Mouse (Mus musculus) adrenal gland, adult (tissue): ENCODE measurements around the gene Olfr353.

ENCODE experiments used
- DNase-seq, 2 experiments: peaks; one replicate each; pipeline ENCODE4 v3.0.0; 2022 to 2023; ENCODE audit warnings: low spot score in 1 of 2; ENCODE audit not compliant: inconsistent age in 2 of 2

Gene Olfr353

DNA sequence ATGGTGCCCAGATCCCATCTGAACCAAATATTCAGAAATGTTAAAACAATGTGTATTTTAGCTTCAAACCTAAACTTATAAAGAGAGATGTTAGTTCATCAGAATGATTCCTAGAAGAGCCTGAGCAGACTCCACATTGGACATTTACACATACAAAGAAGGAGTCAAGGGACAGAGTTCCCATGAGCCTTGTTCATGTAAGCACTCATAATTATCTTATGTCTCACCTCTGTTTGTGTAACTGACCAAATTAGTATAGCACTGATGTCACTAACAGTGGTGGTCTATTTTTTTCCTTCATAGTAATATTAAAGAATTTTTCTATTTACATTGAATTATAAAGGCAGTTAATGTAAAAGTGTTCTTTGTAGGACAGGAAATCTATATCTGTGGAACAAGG lies at the start of gene Olfr353:
Olfr353 (minus strand) TSS at position 101 of the 400 bp plus-strand sequence.
- DNase-seq: no peak

- no peak for DNase-seq
Measured at GRCm38 (mm10) chr2:36936821-36937220, 44.1 kb upstream of the Olfr353 start, which contains the start of gene Olfr356. Olfr356 (plus strand) TSS chr2:36937121.

- DNase-seq: no peak
Measured at GRCm38 (mm10) chr2:36928797-36929196, 36.1 kb upstream of the Olfr353 start, which contains the start of gene Olfr355. Olfr355 (minus strand) TSS chr2:36928897.

DNA sequence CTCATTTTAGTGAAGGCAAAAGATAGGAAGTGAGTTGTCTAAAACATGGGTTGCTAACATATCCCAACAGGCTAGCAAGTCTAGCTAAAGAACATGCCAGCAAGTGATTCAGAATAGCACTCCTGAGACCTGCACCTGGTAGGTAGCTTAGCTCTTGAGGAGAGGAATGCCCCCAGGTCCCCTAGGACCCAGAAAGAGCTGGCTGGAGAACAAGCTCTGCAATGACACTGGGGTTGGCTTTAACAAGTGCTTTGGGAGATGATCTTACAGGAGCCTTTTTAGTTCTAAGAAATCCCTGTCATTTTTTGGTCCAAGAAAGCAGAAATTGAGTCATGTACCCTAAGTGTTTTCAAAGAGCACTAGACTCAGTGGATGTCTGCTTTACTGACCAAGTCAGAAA lies 12.6 kb upstream of the Olfr353 start, which contains the start of gene Olfr354:
Olfr354 (plus strand) TSS at position 301 of the 400 bp plus-strand sequence.
- no peak for DNase-seq

GRCm38 (mm10) chr2:36897114-36897513 lies 4.4 kb upstream of the Olfr353 start:
- DNase-seq: no peak

GRCm38 (mm10) chr2:36868160-36868559 lies 24.6 kb downstream of the Olfr353 start, which contains the start of gene Olfr352:
Olfr352 (plus strand) TSS chr2:36868460.
- no peak for DNase-seq

DNA sequence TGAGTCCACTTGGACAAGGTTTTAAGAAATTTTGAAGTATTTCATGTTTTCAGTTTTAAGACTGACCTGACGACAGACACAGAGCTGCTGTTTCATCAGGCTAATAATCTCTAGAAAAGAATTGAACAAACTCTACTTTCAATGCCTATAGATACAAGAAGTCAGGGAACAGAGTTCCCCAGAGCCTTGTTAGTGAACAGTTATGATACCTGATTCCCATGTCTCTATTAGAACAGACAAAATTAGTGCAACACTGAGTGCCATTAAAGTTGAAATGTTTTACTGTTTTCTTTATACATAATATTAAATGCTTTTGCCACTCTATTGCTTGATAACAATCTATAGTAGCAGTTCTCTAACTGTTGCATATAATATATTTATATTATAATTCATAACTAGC lies 30.2 kb downstream of the Olfr353 start, which contains the start of gene Olfr351:
Olfr351 (minus strand) TSS at position 101 of the 400 bp plus-strand sequence.
- DNase-seq: no peak

GRCm38 (mm10) chr2:36846010-36846409 lies 46.7 kb downstream of the Olfr353 start, which contains the start of gene Olfr350:
Olfr350 (plus strand) TSS chr2:36846310.
- DNase-seq: no peak
